8 mouse cellular contexts compared by ENCODE assay signal in genomic region chr15:79546410-79547288, GRCm38 (mm10). TPM values are rescaled to one million over a fixed set of nuclear protein-coding genes. Genes with fewer than 3 reads are reported as not detected.
DNase-seq lines count a peak whose midpoint lies in the region; ATAC-seq and TF ChIP-seq lines count a peak whose summit lies in the region.

Gene Ddx17, minus strand, starts transcription at chr15:79546741.

- peak within 1 kb of the TSS; percentile 87 for H3K27ac ChIP-seq in bone marrow macrophage, adult 2 months (ENCODE audit: insufficient read depth, low read depth, low read length)
- peak within 1 kb of the TSS; percentile 92 for H3K27ac ChIP-seq in embryonic fibroblast, embryonic 13.5 days (ENCODE audit: insufficient read depth, low read length)
- peak within 1 kb of the TSS; percentile 99 for H3K27ac ChIP-seq in heart, embryonic 10.5 days
- peak within 1 kb of the TSS; percentile 99 for H3K27ac ChIP-seq in kidney, embryonic 15.5 days

- H3K4me3 ChIP-seq in bone marrow macrophage, adult 2 months (ENCODE audit: insufficient read depth, low read length): peak within 1 kb of the TSS; percentile 71
- peak within 1 kb of the TSS; percentile 95 for H3K4me3 ChIP-seq in embryonic fibroblast, embryonic 13.5 days (ENCODE audit: insufficient read depth, low read length)
- H3K4me3 ChIP-seq in heart, embryonic 10.5 days: peak within 1 kb of the TSS; percentile 93
- peak within 1 kb of the TSS; percentile 87 for H3K4me3 ChIP-seq in kidney, embryonic 15.5 days (replicated peaks)

- TF ChIP-seq POLR2A in bone marrow macrophage, adult 2 months (IDR thresholded peaks at IDR 0.05; ENCODE audit: borderline replicate concordance, low read depth, low read length): peak; percentile 86; the same call in 1 of the 2 replicates
- TF ChIP-seq POLR2A in embryonic fibroblast, embryonic 13.5 days (IDR thresholded peaks at IDR 0.05; ENCODE audit: low read depth, low read length): peak; percentile 91

- 2% methylated on average over 84 of the region's 84 CpGs for WGBS in heart, embryonic 10.5 days
- WGBS in kidney, embryonic 15.5 days: 2% methylated on average over 84 of the region's 84 CpGs

- no peak for TF ChIP-seq CTCF in bone marrow macrophage, adult 2 months (IDR thresholded peaks at IDR 0.05; ENCODE audit: low read depth, low read length)
- no peak for TF ChIP-seq CTCF in embryonic fibroblast, embryonic 13.5 days (IDR thresholded peaks at IDR 0.05; ENCODE audit: borderline replicate concordance, insufficient read depth, low read length)

- peak within 1 kb of the TSS; percentile 67 for H3K4me2 ChIP-seq in kidney, embryonic 15.5 days

- H3K27me3 ChIP-seq in heart, embryonic 10.5 days (ENCODE audit: insufficient read depth, poor library complexity, severe bottlenecking): 0 out of 2 replicates have a peak, but pooled peaks cover 5% of the 10 kb centered on the region
- H3K27me3 ChIP-seq in kidney, embryonic 15.5 days: 0 out of 2 replicates have a peak, but pooled peaks cover 4% of the 10 kb centered on the region

- DNase-seq in A20 (ENCODE audit: low read depth, low spot score) (peak; percentile 95), liver (peak; percentile 98)
- peak; percentile 98 for DNase-seq in heart, embryonic 10.5 days (ENCODE audit: low spot score)
- DNase-seq in spleen, postnatal 4 days (ENCODE audit: low spot score in 2 of 2): peak; percentile 98 to 99

- H3K36me3 ChIP-seq in heart, embryonic 10.5 days: peaks cover 31% of the 10 kb centered on the region
- peaks cover 35% of the 10 kb centered on the region for H3K36me3 ChIP-seq in kidney, embryonic 15.5 days

- H3K9ac ChIP-seq in kidney, embryonic 15.5 days: peak within 1 kb of the TSS; percentile 99

- no peaks in the 10 kb centered on the region; the same call in 1 of the 2 replicates for H3K9me3 ChIP-seq in heart, embryonic 10.5 days
- no peaks in the 10 kb centered on the region for H3K9me3 ChIP-seq in kidney, embryonic 15.5 days (replicated peaks)

- ATAC-seq in kidney, embryonic 15.5 days (replicated peaks; ENCODE audit: low FRiP score): peak; percentile 97
- peak; percentile 95 for ATAC-seq in monocyte, adult 5-6 weeks (replicated peaks; ENCODE audit: insufficient number of reproducible peaks, low FRiP score, low TSS enrichment, poor library complexity, severe bottlenecking)

- H3K4me1 ChIP-seq in bone marrow macrophage, adult 2 months (ENCODE audit: control insufficient read depth, insufficient read depth, low read length): peaks cover 7% of the 10 kb centered on the region
- no peaks in the 10 kb centered on the region for H3K4me1 ChIP-seq in embryonic fibroblast, embryonic 13.5 days (ENCODE audit: control insufficient read depth, insufficient read depth, low read length)
- peaks cover 19% of the 10 kb centered on the region; the same call in 1 of the 2 replicates for H3K4me1 ChIP-seq in heart, embryonic 10.5 days
- H3K4me1 ChIP-seq in kidney, embryonic 15.5 days: peaks cover 22% of the 10 kb centered on the region

RNA-seq across cellular contexts. Expression of gene Ddx17, which starts in this region (rescaled TPM):
- 212 and 228 TPM in 2 replicates for polyA plus RNA-seq in bone marrow macrophage, adult 2 months (2012; ENCODE audit: insufficient read depth, insufficient read length, missing spikeins)
- 278 and 332 TPM in 2 replicates for polyA plus RNA-seq in embryonic fibroblast, embryonic 13.5 days (2011; ENCODE audit: insufficient read length, low read depth, missing spikeins)
- 33.3 and 37.5 TPM in 2 replicates for polyA plus RNA-seq in heart, embryonic 10.5 days (2016; fragmentation: Nextera tagmentation; extraction: Ambion mirVana)
- 50.0 and 51.0 TPM in 2 replicates for polyA plus RNA-seq in kidney, embryonic 15.5 days (2015; fragmentation: Nextera tagmentation; extraction: Ambion mirVana)
- total RNA-seq in monocyte, adult 5-6 weeks (2017): 261 to 381 TPM (median 262 TPM) in 3 replicates

Comparison
In these comparisons a context has a peak if more than half of its experiments do, and no peak if none do; other contexts are left out.
1. Peak in every context shown above with its lines: DNase-seq, ATAC-seq, H3K4me3 ChIP-seq and H3K27ac ChIP-seq.